Mouse (Mus musculus) liver, embryonic 14.5 days (tissue): ENCODE measurements around the gene Zfp536. TPM values are rescaled to one million over a fixed set of nuclear protein-coding genes. Genes with fewer than 3 reads are reported as not detected.

Experiments
- ATAC-seq: fragments of 200-750 bp; cut with Nextera tagmentation; 2 replicates; pipeline ENCODE4 v1.8.0; 2017; ENCODE audit warnings: moderate number of reproducible peaks, mild to moderate bottlenecking, moderate library complexity; ENCODE audit not compliant: insufficient read depth
- DNase-seq, 3 experiments: peaks; one replicate each; pipeline ENCODE4 v3.0.0-alpha.2; 2012 to 2013; ENCODE audit warnings: low read depth in 3 of 3, low spot score in 3 of 3
- H3K27ac ChIP-seq: fragments of 300-500 bp; sonication (generic); 2 replicates; pipeline ENCODE4 v1.5.1; 2014; ENCODE audit warnings: moderate library complexity, mild to moderate bottlenecking, control low read depth, inconsistent platforms
- H3K27me3 ChIP-seq: fragments of 300-500 bp; sonication (generic); 2 replicates; pipeline ENCODE4 v1.6.1; 2014; ENCODE audit warnings: mild to moderate bottlenecking, low read length, moderate library complexity; ENCODE audit not compliant: control insufficient read depth, insufficient read depth
- H3K36me3 ChIP-seq: fragments of 300-500 bp; sonication (generic); replicated peaks from 2 replicates; pipeline ENCODE4 v1.6.1; 2014; ENCODE audit warnings: low read depth; ENCODE audit not compliant: control insufficient read depth, insufficient read depth
- H3K4me1 ChIP-seq, 2 experiments: fragments of 200-500 bp in 1 of 2; fragments of 300-500 bp in 1 of 2; sonication (generic) in 1 of 2; replicated peaks; 2 replicates each; pipeline ENCODE4 v1.6.1; 2012 to 2014; ENCODE audit warnings: antibody characterized with exemption in 1 of 2, inconsistent platforms in 1 of 2, low read length in 1 of 2; ENCODE audit not compliant: control insufficient read depth in 2 of 2, insufficient read depth in 2 of 2
- H3K4me2 ChIP-seq: fragments of 300-500 bp; sonication (generic); 2 replicates; pipeline ENCODE4 v1.6.1; 2014; ENCODE audit warnings: low read depth, mild to moderate bottlenecking, control low read depth, moderate library complexity
- H3K4me3 ChIP-seq, 2 experiments: fragments of 200-500 bp in 1 of 2; fragments of 300-500 bp in 1 of 2; sonication (generic) in 1 of 2; 2 replicates each; pipeline ENCODE4 v1.5.1; 2012 to 2014; ENCODE audit warnings: low read depth in 2 of 2, low read length in 2 of 2, mild to moderate bottlenecking in 2 of 2, control low read depth in 1 of 2, inconsistent platforms in 1 of 2, moderate library complexity in 1 of 2; ENCODE audit not compliant: insufficient read depth in 1 of 2
- H3K9ac ChIP-seq: fragments of 300-500 bp; sonication (generic); replicated peaks from 2 replicates; pipeline ENCODE4 v1.6.1; 2014; ENCODE audit warnings: mild to moderate bottlenecking, control low read depth, moderate library complexity
- H3K9me3 ChIP-seq: fragments of 300-500 bp; sonication (generic); 2 replicates; pipeline ENCODE4 v1.6.1; 2016; ENCODE audit warnings: low read length, mixed read lengths; ENCODE audit not compliant: control insufficient read depth
- CTCF ChIP-seq: IDR thresholded peaks from 2 replicates; pipeline ENCODE4 v1.5.1; 2016; ENCODE audit warnings: antibody characterized with exemption, low read depth, control low read depth
- EP300 ChIP-seq: IDR thresholded peaks from 2 replicates; pipeline ENCODE4 v1.6.1; 2016; ENCODE audit warnings: antibody characterized with exemption, low read depth
- WGBS: fragments of 180-500 bp; shearing (Covaris S2); extraction: QIAGEN DNeasy Blood & Tissue Kit; methylation state at CpG from one replicate; pipeline ENCODE4 v1.1.7; 2014; ENCODE audit not compliant: insufficient replicate concordance; 5-methylcytosine and 5-hydroxymethylcytosine counted together
- polyA plus RNA-seq, 2 experiments: library from polyadenylated mRNA; depleted of rRNA in 1 of 2; stranded (reverse) in 1 of 2; unstranded in 1 of 2; fragments of >200 nt; fragmentation: Nextera tagmentation in 1 of 2; extraction: Ambion mirVana in 1 of 2; gene quantifications; 2 replicates each; pipeline versions ENCODE4 v1.2.1 to v1.2.3; 2012 to 2014

Zfp536 gene
- polyA plus RNA-seq, 2 experiments = not detected

- Histone ChIP-seq H3K9ac (no peak overlapping the region), H3K27me3 (no peaks in the 10 kb centered on the region), H3K9me3 (no peaks in the 10 kb centered on the region), H3K4me1 (no peaks in the 10 kb centered on the region), H3K4me2 (no peak overlapping the region), H3K36me3 (no peaks in the 10 kb centered on the region), H3K27ac (no peak overlapping the region), H3K4me3 (no peak overlapping the region)
- TF ChIP-seq EP300 (no peak), CTCF (no peak)
- ATAC-seq (no peak), DNase-seq (no peak)
- 43% methylated on average over 3 of the region's 3 CpGs for WGBS
Measured at GRCm38 (mm10) chr7:37559851-37560250, 213.6 kb downstream of the Zfp536 start.

GRCm38 (mm10) chr7:37559341-37559740, 214.1 kb downstream of the Zfp536 start:
- Histone ChIP-seq H3K9ac (no peak overlapping the region), H3K4me1 (no peaks in the 10 kb centered on the region), H3K27me3 (no peaks in the 10 kb centered on the region), H3K36me3 (no peaks in the 10 kb centered on the region), H3K27ac (no peak overlapping the region), H3K4me2 (no peak overlapping the region), H3K4me3 (no peak overlapping the region), H3K9me3 (no peaks in the 10 kb centered on the region)
- ATAC-seq (no peak), DNase-seq (no peak)
- TF ChIP-seq CTCF (no peak), EP300 (no peak)
- WGBS = 65% methylated on average over 6 of the region's 6 CpGs

GRCm38 (mm10) chr7:37556811-37557210, 216.6 kb downstream of the Zfp536 start:
- TF ChIP-seq CTCF = no peak
- TF ChIP-seq EP300 = no peak
- H3K27ac ChIP-seq = no peak overlapping the region
- H3K4me3 ChIP-seq = no peak overlapping the region
- WGBS = 64% methylated on average over 1 of the region's 1 CpGs
- DNase-seq = no peak
- no peaks in the 10 kb centered on the region for H3K36me3 ChIP-seq
- no peaks in the 10 kb centered on the region for H3K27me3 ChIP-seq
- H3K9ac ChIP-seq = no peak overlapping the region
- no peak for ATAC-seq
- H3K4me1 ChIP-seq = no peaks in the 10 kb centered on the region
- no peak overlapping the region for H3K4me2 ChIP-seq
- H3K9me3 ChIP-seq = no peaks in the 10 kb centered on the region

- ATAC-seq (no peak), DNase-seq (no peak)
- H3K36me3 ChIP-seq = no peaks in the 10 kb centered on the region
- H3K9ac ChIP-seq = no peak overlapping the region
- no peak overlapping the region for H3K4me2 ChIP-seq
- H3K4me1 ChIP-seq = no peaks in the 10 kb centered on the region
- WGBS = 38% methylated on average over 5 of the region's 5 CpGs
- H3K4me3 ChIP-seq = no peak overlapping the region
- TF ChIP-seq EP300 (no peak), CTCF (no peak)
- H3K27me3 ChIP-seq = no peaks in the 10 kb centered on the region
- H3K27ac ChIP-seq = no peak overlapping the region
- H3K9me3 ChIP-seq = no peaks in the 10 kb centered on the region
Measured at GRCm38 (mm10) chr7:37554405-37554804, 219.0 kb downstream of the Zfp536 start.

- 31% methylated on average over 3 of the region's 3 CpGs for WGBS
- Histone ChIP-seq H3K36me3 (no peaks in the 10 kb centered on the region), H3K9ac (no peak overlapping the region), H3K4me3 (no peak overlapping the region), H3K4me1 (no peaks in the 10 kb centered on the region), H3K4me2 (no peak overlapping the region), H3K27me3 (no peaks in the 10 kb centered on the region), H3K9me3 (no peaks in the 10 kb centered on the region), H3K27ac (no peak overlapping the region)
- ATAC-seq = no peak
- TF ChIP-seq EP300 = no peak
- TF ChIP-seq CTCF = no peak
- no peak for DNase-seq
Measured at GRCm38 (mm10) chr7:37553646-37554045, 219.8 kb downstream of the Zfp536 start.

- Histone ChIP-seq H3K9ac (no peak overlapping the region), H3K4me1 (no peaks in the 10 kb centered on the region), H3K27me3 (no peaks in the 10 kb centered on the region), H3K4me2 (no peak overlapping the region), H3K4me3 (no peak overlapping the region), H3K27ac (no peak overlapping the region), H3K9me3 (no peaks in the 10 kb centered on the region), H3K36me3 (no peaks in the 10 kb centered on the region)
- TF ChIP-seq CTCF (no peak), EP300 (no peak)
- 43% methylated on average over 3 of the region's 3 CpGs for WGBS
- ATAC-seq = no peak
- no peak for DNase-seq
Measured at GRCm38 (mm10) chr7:37552384-37552783, 221.1 kb downstream of the Zfp536 start.
